Mouse (Mus musculus) gastrocnemius, adult 8-10 months (tissue): ENCODE data around the gene Rragd. TPM values are rescaled to one million over a fixed set of nuclear protein-coding genes. Genes with fewer than 3 reads are reported as not detected.

ENCODE experiments used
- total RNA-seq, 4 experiments: library from RNA; stranded (reverse); gene quantifications; 2 replicates each; pipeline ENCODE4 v1.2.4; 2022

Rragd gene
- total RNA-seq, 4 experiments from 2014 or later = 200 to 232 (median 207) TPM

Other genes starting within 250 kb of the Rragd start
- 10 to 100 TPM; 15.1 to 23.3 (median 19.8) TPM for gene Lyrm2, start 182.8 kb upstream of the Rragd start, total RNA-seq
- 1 to 10 TPM; 3.8 to 5.9 (median 4.8) TPM for gene Ankrd6, start 32.2 kb upstream of the Rragd start, total RNA-seq
- gene Ube2j1, start 48.4 kb downstream of the Rragd start, total RNA-seq = 10 to 100 TPM; 43.6 to 53.6 (median 49.1) TPM
- gene Gabrr2, start 80.0 kb downstream of the Rragd start, total RNA-seq = 1 to 10 TPM; 1.4 to 2.2 (median 1.9) TPM
- under 1 TPM in 3 of 4 experiments, not detected in 1; 0.13 to 0.31 (median 0.20) TPM for gene Gabrr1, start 149.5 kb downstream of the Rragd start, total RNA-seq
- 10 to 100 TPM; 31.5 to 42.9 (median 34.1) TPM for gene Pm20d2, start 206.7 kb downstream of the Rragd start, total RNA-seq
- not detected for gene Srsf12, start 226.0 kb downstream of the Rragd start, total RNA-seq